16 mouse cellular contexts compared by ENCODE assay signal in genomic region chr1:87312681-87313080, GRCm38 (mm10). TPM values are rescaled to one million over a fixed set of nuclear protein-coding genes. Genes with fewer than 3 reads are reported as not detected.
"Had no signal": no experiment of that assay in that cellular context is flagged by ENCODE, and none has a peak within 500 bp of the region (broad histone marks: within the 10 kb centered on the region; RNA-seq: fewer than 3 reads in every experiment).

No protein-coding gene starts in this region.

- H3K9me3 ChIP-seq: midbrain, embryonic 10.5 days; midbrain, embryonic 13.5 days; neural tube, embryonic 13.5 days; neural tube, embryonic 15.5 days; stomach, embryonic 15.5 days had no signal

- H3K27me3 ChIP-seq: midbrain, embryonic 13.5 days; neural tube, embryonic 13.5 days; neural tube, embryonic 15.5 days; stomach, embryonic 15.5 days had no signal

- H3K4me1 ChIP-seq: midbrain, embryonic 13.5 days; neural tube, embryonic 13.5 days had no signal

- H3K4me2 ChIP-seq: lung, embryonic 14.5 days; midbrain, embryonic 13.5 days; neural tube, embryonic 13.5 days; neural tube, embryonic 15.5 days; stomach, embryonic 15.5 days had no signal

- H3K36me3 ChIP-seq: midbrain, embryonic 10.5 days; midbrain, embryonic 13.5 days; neural tube, embryonic 13.5 days; neural tube, embryonic 15.5 days; stomach, embryonic 15.5 days had no signal

- H3K9ac ChIP-seq: lung, embryonic 14.5 days; midbrain, embryonic 13.5 days; neural tube, embryonic 13.5 days; neural tube, embryonic 15.5 days; stomach, embryonic 15.5 days had no signal

- H3K27ac ChIP-seq: midbrain, embryonic 10.5 days; midbrain, embryonic 13.5 days; neural tube, embryonic 13.5 days; neural tube, embryonic 15.5 days; stomach, embryonic 15.5 days; stomach, postnatal 0 days had no signal

- DNase-seq: lung, adult 18-20 months; lung, embryonic 14.5 days; lung, postnatal 10 days; lung, postnatal 4 days; right cerebral cortex, postnatal 14 days; thymus, adult 2 months; thymus, postnatal 25 days; thymus, postnatal 4 days had no signal

- ATAC-seq: midbrain, embryonic 13.5 days; midbrain, embryonic 16.5 days had no signal

- H3K4me3 ChIP-seq: midbrain, embryonic 10.5 days; midbrain, embryonic 13.5 days; myocyte; neural tube, embryonic 13.5 days; neural tube, embryonic 15.5 days; stomach, embryonic 15.5 days had no signal

RNA-seq across cellular contexts. Expression of gene Efhd1, which starts 48.5 kb away (rescaled TPM):
- polyA plus RNA-seq: lung, embryonic 14.5 days had no signal
